Mouse (Mus musculus) retina, embryonic 14.5 days (tissue): ENCODE data around the gene Fbxl8.
A peak's percentile ranks its signal among the peaks of the same experiment; 100 is the strongest.

ENCODE experiments used
- DNase-seq: peaks from one replicate; pipeline ENCODE4 v3.0.0-alpha.2; 2015; ENCODE audit warnings: low spot score

Fbxl8 gene

DNA sequence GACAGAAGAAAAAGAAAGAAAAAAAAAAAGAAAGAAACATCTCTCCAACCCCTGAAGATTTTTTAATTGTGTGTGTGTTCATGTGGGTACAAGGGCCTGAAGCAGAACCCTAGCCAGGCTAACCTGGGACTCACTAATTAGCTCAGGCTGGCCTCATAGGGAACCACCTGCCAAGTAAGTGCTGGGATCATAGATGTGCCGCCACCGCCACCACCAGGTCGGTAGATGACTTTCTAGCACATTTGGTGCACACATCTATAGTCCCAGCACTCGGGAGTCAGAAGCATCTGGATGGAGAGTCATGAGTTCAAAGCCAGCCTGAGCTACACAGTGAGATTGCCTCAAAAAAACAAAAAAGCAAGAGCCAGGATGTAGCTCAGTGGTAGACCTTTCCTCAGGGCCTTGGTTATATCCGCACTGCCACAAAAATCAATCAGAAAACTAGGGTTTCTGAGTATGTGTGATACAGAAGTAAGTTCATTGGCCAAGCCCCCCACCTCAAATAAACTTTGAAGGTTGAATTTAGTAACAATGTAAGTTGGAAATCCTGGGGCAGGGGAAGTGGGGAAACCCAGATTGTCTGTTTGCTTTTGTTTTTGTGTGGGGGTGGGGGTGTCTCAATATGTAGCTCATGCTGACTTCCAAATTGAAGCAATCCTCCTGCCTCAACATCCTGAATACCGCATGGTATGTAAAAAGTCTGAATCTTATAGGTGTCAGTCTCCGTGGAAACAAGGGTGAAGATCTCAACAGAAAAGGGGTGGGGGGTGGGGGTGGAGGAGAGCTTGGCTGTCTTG, 6.9 kb upstream of the Fbxl8 start:
- no peak for DNase-seq

DNA sequence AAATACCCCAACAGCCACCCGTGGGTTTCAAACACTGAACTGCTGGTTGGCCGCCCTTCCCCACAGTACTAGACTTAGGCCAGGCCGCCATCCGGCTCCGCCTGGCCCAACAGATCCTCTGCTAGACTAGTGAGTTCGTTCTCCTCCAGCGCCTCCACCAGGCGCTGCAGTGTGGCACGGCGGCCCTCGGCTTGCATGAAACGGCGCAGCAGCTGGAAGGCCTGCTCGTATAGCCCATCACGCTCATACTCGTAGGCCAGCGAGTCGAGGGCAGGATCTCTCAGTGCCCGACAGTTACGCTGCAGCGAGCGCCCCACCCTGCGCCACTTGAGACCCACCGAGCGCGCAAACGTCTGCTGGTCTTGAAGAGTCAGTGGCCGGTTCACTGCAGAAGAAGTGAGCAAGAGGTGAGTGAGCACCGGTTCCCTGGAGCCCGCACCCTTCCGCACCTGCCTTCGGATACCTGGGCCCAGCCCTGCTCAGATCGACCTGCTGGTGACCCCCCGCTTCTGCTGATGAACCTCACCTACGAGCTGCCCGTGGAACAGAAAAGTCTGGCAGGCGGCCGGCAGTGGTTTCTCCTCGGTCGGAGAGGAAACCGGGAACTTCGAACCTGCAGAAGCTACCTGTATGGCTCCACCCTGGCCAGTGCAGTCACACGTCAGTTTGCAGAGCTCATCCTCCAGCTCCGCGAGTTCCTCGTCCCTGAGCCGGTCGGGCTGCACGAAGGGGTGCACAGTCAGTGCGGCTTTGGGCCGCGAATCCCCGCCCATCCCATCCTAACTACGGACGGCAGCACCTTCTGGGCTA, 5.3 kb upstream of the Fbxl8 start:
- DNase-seq = peak; percentile 59

DNA sequence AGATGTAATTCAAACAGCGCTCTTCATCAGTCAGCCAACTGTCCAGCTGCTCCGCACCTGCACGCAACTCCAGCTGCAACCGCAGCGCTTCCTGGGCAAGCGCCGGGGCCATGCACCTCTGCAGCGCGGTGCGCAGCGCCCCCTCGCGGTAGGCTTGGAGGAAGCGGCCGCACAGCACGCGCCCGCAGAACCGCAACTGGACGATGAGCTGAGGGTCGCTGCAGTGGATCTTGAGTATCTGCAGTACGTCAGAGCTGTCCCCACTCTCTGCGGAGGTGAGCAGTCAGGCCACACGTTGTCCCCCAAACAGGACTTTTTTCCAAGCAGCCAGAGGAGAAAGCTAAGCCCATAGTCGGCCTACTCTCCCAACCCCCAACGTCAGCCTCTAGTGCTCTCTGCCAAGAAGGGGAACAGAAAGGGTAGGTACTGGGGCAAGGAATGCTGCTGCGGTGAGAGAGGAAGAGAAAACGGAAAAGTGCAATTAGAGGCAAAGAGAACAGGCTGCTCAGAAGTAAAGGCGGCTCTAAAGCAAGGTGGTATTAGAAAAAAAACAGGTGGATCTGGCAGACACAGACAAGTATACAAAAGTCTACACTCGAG, 4.6 kb upstream of the Fbxl8 start:
- DNase-seq = peak; percentile 91

DNA sequence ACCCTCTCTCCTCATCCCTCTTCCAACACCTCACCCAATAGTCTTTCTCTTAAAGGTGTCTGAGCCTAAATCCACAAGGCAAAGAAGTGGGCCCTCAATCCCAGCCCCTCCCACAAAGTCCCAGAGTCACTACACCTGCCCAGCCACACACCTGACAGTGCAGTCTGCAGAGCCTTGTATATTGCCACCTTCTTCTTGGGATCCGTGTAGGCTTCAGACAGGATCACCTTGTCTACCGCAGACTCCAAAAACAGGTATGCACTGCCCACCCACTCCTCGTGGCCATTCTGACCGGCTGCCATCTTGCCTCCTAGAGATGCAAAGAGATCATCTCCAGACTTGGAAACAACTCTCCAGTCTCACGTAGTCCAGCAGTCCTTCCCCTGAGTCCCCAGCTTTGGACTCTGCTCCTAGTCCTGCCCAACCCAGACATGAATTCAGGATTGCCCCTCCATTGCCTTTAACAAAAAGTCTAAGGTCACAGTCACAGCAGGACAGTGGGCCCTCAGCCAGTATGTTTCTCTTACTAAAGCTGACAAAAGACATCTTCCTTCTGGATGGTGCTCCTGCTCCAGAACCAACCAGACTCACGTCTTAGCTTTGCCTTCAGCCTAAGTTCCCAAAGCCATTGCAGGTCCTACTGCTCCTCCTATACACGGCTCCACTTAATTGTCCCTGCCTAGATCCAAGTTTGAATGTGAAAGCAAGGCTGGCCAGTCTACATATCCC, 3.9 kb upstream of the Fbxl8 start:
- DNase-seq = no peak

DNA sequence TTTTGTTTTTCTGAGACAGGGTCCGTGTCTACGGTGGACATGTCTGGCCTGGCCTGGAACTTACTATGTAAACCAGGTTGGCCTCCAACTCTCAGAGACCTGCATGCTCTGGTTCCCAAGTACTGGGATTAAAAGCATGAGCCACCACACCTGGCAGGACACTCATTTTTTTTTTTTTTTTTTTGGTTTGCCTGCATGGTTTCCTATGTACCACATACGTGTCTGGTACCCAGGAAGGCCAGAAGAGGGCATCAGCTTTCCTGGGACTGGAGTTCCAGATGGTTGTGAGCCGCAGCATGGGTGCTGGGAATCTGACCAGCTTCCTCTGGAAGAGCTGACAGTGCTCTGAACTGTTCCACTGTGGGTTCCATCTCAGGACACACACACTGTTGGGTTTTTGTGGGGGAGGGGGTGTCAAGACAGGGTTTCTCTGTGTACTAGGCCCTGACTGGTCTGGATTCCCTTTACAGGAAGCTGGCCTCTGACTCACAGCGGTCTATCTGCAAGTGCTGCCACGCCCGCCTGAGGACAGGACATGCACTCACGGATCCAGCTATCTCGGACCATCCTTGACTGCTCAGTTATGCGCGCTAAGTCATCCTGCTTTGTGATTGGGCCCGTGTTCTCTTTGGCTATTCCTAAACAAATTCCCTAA, 3.0 kb upstream of the Fbxl8 start:
- DNase-seq = no peak

DNA sequence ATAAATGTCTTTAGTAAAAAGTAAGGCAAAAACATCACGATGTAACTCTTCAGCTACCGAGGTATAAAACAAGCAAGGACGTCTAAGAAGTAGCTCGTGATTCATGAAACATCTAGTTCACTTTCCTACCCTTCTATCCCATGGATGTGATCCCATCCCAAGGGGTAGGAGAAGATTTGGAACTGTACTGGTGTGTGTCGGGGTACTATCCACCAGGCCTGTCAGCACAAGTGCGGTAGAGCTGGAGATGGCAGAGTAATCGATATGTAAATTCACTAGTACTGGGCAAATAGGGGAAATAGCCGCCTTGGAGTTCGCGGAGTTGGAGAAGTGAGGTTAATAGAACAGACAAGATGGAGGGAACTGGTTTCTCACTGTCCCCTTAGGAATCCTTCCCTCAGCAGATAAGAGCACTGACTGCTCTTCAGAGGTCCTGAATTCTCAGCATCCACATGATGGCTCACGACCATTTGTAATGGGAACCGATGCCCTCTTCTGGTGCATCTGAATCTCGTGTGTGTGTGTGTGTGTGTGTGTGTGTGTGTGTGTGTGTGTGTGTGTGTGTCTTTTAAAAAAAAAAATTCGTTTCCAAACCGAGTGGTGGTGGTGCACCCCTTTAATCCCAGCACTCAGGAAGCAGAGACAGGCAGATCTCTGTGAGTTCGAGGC, 1.1 kb upstream of the Fbxl8 start:
- no peak for DNase-seq

DNA sequence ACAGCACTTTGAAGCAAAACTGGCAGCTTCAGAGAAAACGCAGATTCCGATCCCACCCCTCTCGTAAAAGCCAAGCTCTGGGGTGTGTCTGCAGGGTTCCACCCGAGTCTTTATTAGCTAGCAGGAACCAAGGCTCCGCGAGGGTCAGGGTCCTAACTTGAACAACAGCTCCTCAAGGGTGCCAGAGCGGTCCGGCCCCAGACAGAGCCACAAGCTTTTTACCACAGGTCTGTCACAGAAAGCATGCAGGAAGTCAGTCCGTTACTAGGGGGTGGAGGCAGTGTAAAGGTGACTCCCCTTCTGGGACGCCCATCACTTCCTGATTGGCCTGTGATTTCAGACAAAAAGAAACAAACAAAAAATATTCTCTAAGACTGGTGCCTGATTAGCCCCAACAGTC, 680 bp downstream of the Fbxl8 start:
- no peak for DNase-seq

DNA sequence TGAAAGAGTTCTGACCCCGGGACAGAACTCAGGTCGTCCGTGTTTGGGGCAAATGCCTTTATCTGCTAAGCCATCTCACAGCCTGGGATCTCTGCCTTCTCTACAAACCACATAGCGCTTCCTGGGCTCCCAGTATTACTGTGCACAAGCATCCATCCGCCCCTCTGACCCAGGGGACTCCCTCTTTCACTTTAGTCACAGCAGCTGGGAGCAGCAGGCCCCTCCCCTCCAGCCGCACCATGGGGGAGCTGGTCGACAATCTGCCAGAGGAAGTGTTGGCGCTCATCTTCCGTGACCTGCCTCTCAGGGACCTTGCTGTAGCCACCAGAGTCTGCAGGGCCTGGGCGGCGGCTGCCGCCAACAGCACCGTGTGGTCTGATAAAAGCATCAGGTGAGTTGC, 2.3 kb downstream of the Fbxl8 start:
- DNase-seq = no peak

DNA sequence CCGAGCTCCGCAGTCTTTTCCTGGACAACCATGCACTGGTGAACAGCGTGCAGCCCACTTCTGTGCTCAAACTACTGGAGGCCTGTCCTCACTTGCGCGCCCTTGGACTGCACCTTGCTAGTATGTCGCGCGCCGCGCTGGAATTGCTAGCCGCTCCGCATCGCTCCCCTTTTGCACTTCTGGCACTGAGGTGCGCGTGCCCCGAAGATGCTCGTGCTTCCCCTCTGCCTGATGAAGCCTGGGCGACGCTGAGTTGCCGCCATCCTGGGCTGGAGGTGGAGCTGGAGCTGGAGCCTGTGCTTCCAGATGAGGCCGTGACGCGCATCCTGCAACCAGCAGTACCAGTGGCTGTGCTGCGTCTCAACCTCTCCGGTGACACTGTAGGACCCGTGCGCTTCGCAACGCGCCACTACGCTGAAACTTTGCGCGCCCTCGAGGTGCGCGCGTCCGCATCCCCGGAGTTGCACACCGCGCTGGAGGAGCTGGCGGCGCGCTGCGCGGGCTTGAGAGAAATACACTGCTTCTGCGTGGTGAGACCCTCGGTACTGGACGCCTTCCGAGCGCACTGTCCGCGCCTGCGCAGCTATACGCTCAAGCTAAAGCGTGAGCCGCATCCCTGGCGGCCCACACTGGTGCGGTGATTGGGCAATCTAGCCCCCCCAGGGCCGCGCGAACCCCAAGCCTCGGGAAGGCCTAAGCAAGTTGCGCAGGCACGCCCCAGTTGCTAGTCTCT, 4.1 kb downstream of the Fbxl8 start:
- peak; percentile 79 for DNase-seq

DNA sequence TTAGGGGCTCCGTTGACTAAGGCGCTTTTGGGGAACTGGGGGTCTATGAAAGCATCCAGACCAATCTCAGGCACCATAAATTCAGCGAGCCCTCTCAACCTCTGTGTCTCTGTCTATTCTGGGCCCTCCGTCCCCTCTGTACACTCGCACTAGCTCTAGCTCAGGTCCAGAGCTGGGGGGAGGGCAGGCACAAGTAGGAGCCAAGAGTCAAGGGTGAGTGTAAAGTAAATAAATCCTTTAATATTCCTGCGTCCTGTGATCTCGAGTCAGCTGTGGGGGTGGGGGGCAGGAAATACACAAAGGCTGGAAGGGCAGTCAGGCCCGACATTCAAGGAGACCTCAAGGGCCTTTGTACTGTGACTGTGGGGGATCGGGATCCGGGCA, 4.6 kb downstream of the Fbxl8 start:
- DNase-seq = no peak

DNA sequence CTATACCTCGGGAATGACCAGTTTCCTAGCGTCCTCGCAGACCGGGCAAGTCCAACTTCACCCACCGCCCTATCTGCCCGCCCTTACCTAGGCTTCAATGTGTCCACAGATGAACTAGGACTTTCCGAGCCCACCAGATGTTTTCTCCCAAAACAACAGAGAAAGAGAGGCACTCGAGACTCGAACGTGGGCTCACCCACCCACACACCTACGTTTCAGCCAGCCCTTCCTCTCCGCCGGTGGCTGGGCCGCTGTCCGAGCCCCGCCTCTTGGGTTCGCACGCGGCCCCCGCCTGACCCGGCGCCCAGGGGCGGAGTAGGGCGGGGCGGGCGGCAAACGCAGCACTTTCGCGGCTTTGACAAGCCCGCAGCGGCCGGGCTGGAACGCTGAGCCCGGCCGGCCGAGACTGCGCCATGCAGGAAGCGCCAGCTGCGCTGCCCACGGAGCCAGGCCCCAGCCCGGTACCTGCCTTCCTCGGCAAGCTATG, 5.1 kb downstream of the Fbxl8 start, which contains the start of gene Hsf4:
Gene Hsf4 (plus strand): TSS at position 341 of the 487 bp plus-strand sequence.
- DNase-seq = peak; percentile 36

DNA sequence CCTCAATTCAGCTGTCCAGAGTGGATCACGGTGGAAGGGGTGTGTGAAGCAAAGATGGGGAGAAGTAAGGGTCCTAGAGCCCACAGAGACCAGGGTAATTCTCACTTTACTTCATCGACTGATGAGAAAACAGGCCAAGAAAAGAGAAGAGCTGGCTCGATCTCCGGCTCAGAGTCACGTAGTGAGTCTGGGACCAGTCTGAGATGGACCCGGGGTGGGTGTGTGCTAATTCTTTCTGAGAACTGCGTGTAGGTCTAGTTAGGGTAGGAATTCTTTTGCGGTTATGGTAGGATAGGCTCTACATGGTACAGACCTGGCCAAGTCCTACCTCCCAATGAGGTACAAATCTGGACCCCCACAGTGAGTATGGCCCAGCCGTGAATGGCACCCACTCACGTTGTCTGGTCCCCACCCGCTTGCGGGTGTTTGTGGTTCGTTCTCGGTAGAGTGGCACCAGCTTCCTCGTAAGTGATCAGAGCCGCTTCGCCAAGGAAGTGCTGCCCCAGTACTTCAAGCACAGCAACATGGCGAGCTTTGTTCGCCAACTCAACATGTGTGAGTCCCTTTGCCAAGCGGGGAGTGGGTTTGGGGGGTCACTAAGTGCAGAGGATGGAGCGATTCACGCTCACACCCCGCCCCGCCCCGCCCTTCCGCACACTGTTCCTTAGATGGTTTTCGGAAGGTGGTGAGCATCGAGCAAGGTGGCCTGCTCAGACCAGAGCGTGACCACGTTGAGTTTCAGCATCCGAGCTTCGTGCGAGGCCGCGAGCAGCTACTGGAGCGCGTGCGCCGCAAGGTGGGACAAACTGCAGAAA, 5.9 kb downstream of the Fbxl8 start:
- DNase-seq = no peak

DNA sequence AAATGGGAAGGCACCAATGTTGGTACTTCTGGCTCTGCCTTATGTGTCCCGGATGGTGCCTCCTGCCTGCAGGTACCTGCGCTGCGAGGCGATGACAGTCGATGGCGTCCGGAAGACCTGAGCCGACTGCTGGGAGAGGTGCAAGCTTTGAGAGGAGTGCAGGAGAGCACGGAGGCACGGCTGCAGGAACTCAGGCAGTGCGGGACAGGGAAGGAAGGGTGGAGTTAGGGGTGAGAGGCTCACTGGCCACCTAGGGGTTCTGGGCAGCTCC, 6.4 kb downstream of the Fbxl8 start:
- DNase-seq = no peak

DNA sequence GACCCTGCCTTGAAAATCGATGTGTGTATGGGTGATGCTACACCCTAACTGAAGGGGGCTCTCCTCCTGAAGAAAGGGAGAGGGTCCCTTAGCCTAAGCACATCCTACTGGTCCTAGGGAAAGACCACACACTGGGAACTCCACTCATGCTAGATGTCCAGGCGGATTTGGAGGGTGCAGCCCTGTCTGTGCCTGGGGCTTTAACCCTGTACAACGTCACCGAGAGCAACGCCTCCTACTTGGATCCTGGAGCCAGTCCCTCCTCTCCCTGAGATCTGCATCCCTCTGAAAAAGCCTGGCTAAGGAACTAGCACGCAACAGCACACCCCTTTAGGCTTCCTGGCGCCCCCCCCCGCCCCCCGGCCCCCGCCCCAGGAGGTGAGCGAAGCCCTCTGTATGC, 10.9 kb downstream of the Fbxl8 start:
- DNase-seq = no peak

DNA sequence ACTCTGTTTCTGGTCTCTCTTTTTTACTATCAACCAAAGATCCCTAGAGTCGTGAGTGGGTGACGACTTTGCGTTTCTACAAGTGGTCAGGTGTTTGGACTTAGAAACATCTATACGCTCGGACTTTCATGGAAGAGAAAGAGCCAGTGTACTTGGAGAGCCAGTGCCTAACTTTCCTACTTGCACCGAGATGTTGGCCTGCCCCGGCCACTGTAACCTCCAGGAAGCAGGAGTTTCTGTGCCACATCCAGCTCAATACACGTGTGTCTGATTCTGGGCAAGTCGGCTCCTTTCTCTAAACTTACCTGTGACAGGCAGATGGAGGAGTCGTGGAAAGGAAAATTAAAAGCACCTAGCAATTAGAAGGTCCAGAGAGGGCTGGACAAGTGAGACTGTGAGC, 11.4 kb downstream of the Fbxl8 start, which contains the start of gene Nol3:
Gene Nol3 (plus strand): TSS at position 301 of the 400 bp plus-strand sequence.
- no peak for DNase-seq

DNA sequence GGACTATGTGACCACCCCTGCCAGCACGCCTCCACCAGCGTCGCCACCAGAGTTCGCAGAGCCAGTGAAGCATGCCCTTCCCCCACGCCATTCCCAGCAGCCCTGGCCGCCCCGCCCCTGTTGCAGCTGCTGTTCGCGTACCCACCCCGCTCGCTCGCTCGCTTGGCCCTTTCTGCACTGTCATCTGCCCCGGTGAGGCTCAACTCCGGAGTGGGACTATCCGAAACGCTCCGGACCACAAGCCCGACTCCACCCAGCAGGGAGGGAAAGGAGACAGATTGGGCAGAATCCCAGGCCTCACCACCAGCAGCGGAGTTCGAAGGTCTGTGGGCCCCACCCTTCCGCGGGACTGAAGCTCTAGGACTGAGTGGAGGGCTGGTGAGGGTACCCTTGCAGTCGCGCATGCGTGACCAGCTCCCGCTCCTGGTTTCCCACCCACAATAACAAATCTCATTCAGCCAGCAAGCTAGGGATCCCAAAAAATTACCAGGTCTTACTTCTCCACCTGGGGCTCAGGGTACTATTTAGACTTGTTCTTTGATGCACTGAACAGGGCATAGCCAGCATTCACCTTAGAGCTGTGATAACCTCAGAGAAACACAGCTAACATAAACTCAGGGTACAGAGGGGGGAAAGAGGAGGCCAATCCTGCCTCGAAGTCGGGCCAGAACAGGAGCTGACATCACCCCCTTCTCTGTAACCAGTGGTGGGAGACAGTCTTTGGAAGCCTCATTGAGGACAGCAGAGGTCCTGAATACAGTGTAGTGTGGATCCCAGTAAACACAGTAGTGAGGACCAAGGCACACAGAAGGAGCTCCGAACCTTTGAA, 12.1 kb downstream of the Fbxl8 start:
- DNase-seq = peak; percentile 75

DNA sequence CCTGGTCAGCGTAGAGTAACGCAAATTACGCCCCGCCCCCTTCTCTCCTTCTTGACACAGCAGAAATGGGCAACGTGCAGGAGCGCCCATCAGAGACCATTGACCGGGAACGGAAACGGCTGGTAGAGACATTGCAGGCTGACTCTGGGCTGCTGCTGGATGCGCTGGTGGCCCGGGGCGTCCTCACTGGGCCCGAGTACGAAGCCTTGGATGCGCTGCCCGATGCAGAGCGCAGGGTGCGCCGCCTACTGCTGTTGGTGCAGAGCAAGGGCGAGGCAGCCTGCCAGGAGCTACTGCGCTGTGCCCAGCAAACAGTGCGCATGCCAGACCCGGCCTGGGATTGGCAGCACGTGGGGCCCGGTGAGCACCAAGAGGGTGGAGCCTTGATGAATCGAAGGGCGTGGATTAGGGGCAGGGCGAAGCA, 14.5 kb downstream of the Fbxl8 start:
- DNase-seq = peak; percentile 34

DNA sequence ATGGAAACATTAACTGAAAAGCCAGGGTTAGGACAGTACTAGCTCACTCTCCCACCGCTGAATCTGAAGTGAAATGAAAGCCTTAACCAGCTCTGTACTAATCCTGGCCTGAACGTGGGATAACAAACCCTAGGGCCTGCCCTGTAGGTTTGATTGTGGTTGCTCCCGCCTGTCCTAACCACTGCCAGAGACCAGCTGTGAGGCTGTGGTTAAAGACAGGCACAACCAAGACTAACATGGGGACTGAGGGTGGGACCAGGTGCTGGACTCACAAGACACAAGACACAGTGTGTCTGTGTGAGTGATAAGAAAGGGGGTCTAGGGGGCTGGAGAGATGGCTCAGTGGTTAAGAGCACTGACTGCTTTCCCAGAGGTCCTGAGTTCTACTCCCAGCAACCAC, 16.1 kb downstream of the Fbxl8 start:
- no peak for DNase-seq

DNA sequence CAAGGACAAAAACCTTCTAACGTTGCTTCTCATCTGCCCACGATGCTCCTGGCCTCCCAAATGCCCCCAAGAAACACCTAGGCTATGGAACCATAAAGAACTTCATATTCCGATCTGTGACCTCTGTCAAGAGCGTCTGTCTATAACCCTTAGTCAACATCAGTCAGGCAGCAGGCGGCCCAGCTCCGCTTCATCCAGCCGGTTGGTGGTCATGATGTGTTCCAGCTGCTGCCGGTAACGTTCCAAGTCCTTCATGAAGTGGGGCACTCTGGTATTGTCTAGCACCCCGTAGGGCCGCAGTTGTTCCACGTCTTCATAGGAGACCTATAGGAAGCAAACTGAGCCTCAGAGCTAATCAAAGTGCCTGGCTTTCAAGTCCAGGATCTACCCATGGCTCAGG, 17.4 kb downstream of the Fbxl8 start:
- no peak for DNase-seq
